Mouse (Mus musculus) small intestine, adult 2 months (tissue): ENCODE measurements around the gene Pik3c2g. TPM values are rescaled to one million over a fixed set of nuclear protein-coding genes. Genes with fewer than 3 reads are reported as not detected.
"Not testable (repeated sequence)": the region's sequence is repeated elsewhere in the genome, so short reads cannot be mapped to it uniquely, and the experiment has no call there.

Source experiments
- H3K27ac ChIP-seq: fragments of 200-500 bp; 2 replicates; pipeline ENCODE4 v1.5.1; 2012; ENCODE audit warnings: low read depth, low read length, control low read depth, inconsistent platforms; ENCODE audit not compliant: insufficient read depth
- H3K27me3 ChIP-seq: fragments of 200-500 bp; 2 replicates; pipeline ENCODE4 v1.6.1; 2012; ENCODE audit warnings: mild to moderate bottlenecking, moderate library complexity, low read length, inconsistent platforms; ENCODE audit not compliant: control insufficient read depth, insufficient read depth
- H3K36me3 ChIP-seq: fragments of 200-500 bp; 2 replicates; pipeline ENCODE4 v1.6.1; 2012; ENCODE audit warnings: mild to moderate bottlenecking, low read length, control low read depth, inconsistent platforms; ENCODE audit not compliant: control insufficient read depth, insufficient read depth
- H3K4me1 ChIP-seq: fragments of 200-500 bp; 2 replicates; pipeline ENCODE4 v1.6.1; 2012; ENCODE audit warnings: low read length, inconsistent platforms, mixed read lengths; ENCODE audit not compliant: control insufficient read depth, insufficient read depth, insufficient read length
- H3K4me3 ChIP-seq: fragments of 200-500 bp; 2 replicates; pipeline ENCODE4 v1.5.1; 2012; ENCODE audit warnings: low read depth, mild to moderate bottlenecking, control low read depth, inconsistent platforms, low read length, moderate library complexity
- CTCF ChIP-seq: fragments of 200-500 bp; IDR thresholded peaks from 2 replicates; pipeline ENCODE4 v1.5.1; 2012; ENCODE audit warnings: low read depth, mild to moderate bottlenecking, control low read depth, inconsistent platforms, low read length, moderate library complexity, mixed read lengths; ENCODE audit not compliant: insufficient replicate concordance, insufficient read length; ENCODE audit errors: extremely low read depth
- POLR2A ChIP-seq: fragments of 200-500 bp; IDR thresholded peaks from 2 replicates; pipeline ENCODE4 v1.6.1; 2012; ENCODE audit warnings: low read depth, mild to moderate bottlenecking, control low read depth, inconsistent platforms, low read length, moderate library complexity
- WGBS: fragments of 180-500 bp; shearing (Covaris S2); methylation state at CpG from one replicate; pipeline ENCODE4 v1.1.7; 2018; 5-methylcytosine and 5-hydroxymethylcytosine counted together
- polyA plus RNA-seq: library from polyadenylated mRNA; depleted of rRNA; stranded (reverse); fragments of >200 nt; gene quantifications from 2 replicates; pipeline ENCODE4 v1.2.3, GENCODE M21; 2012

Pik3c2g gene
- polyA plus RNA-seq, 1 experiment, result 0.15 TPM

DNA sequence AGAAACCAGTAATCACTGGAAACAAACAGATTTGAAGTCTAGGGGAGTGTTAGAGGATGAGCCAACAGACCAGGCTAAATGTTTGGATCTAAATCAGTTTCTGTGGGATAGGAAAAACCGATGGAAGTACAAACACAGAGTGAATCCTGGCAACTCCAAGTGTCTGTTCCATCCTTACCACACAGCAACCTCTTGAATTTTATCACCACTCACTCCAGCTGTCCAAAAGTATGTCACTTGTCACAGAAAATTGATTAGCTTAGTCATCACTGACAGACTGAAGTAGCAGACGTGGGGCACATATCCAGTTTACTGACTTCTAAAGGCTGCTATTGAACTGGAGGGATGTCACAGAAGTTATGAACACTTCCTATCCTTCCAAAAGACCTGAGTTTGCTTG is 347.8 kb downstream of the Pik3c2g start:
- TF ChIP-seq POLR2A, result no peak
- TF ChIP-seq CTCF, result no peak
- whole genome bisulfite sequencing, result 59% methylated on average over 2 of the region's 2 CpGs

DNA sequence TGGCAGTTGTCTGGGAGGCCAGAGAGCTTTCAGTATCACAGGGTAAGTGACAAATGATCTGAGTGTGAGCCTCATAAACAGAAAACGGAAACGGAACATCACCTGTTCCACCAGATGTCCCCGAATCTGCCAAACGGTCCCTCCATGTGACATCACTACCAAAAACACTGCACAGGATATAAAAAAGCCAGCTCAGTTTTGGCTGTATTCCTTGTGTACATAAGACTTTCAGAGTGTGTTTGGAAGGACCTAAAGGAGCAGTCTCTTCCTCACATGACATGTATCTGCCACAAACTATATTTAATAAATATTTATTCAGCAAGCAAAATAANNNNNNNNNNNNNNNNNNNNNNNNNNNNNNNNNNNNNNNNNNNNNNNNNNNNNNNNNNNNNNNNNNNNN is 350.6 kb downstream of the Pik3c2g start:
- not testable (repeated sequence) for H3K4me3 ChIP-seq, H3K36me3 ChIP-seq, H3K27me3 ChIP-seq, H3K4me1 ChIP-seq, H3K27ac ChIP-seq
- WGBS, result 62% methylated on average over 4 of the region's 4 CpGs

More for the DNA sequence above, 347.8 kb downstream of the Pik3c2g start:
- Histone ChIP-seq H3K4me1 (no peaks in the 10 kb centered on the region), H3K27ac (no peak overlapping the region), H3K27me3 (no peaks in the 10 kb centered on the region), H3K36me3 (no peaks in the 10 kb centered on the region), H3K4me3 (no peak overlapping the region)

DNA sequence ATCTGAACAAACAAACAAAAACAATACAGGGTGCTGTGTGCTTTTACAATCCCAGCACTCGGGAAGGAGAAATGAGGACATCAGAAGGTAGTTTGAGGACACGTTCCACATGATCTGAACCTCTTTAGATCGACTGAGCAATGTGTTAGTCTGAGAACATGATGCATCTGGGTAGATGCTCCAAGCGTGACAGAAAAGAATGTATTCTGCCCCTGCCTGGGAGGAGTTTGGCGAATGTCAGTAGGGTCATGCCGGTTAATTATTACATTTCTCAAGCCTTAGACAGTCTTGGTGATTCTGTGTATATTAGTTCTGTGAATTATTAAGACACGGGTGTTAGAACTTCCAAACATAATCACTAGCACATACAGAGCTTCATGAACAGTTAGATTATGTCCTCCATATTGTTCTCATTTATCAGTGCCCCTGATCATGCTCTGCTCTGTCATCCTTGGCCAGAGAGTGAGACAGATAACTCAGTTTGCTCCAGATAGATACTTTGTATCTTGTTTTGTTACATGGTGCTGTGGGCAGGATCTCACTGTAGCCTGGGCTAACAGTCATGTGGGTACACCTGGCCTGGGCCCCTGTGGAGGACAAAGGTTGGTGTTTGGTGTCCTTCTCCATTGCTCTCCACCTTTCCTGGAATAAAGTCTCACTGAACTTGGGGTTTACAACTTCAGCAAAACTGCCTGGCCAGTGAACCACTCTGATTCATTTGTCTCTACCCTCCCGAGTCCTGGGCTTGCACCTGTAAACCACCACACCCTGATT is 360.3 kb downstream of the Pik3c2g start:
- Histone ChIP-seq H3K4me1 (peaks cover 4% of the 10 kb centered on the region; the same call in 1 of the 2 replicates), H3K4me3 (no peak overlapping the region), H3K27me3 (no peaks in the 10 kb centered on the region), H3K27ac (no peak overlapping the region), H3K36me3 (no peaks in the 10 kb centered on the region)
- WGBS, result 47% methylated on average over 8 of the region's 8 CpGs
- no peak for TF ChIP-seq CTCF
- TF ChIP-seq POLR2A, result no peak

DNA sequence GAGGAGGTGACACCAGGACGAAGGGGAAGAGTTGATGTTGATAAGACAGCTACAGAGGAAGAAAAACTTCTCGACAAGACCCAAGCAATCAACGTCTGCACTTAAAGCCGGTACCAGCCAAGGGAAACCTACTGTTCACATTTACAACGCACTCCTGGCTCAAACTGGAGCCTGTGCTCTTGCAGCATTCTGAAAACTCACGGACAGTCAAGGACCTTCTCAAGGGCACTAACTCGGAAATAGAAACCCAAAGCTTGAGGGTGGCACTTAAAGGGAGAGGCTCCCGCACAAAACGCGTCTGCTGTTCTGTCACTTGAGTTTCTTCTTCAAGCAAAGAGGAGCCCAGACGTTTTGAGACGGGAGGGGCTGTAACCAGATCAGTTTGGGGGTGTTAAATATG is 366.6 kb downstream of the Pik3c2g start:
- H3K27me3 ChIP-seq, result no peaks in the 10 kb centered on the region
- H3K36me3 ChIP-seq, result no peaks in the 10 kb centered on the region
- H3K4me1 ChIP-seq, result no peaks in the 10 kb centered on the region
- no peak overlapping the region for H3K27ac ChIP-seq
- WGBS, result 66% methylated on average over 12 of the region's 12 CpGs
- no peak overlapping the region for H3K4me3 ChIP-seq
- TF ChIP-seq POLR2A, result no peak
- no peak for TF ChIP-seq CTCF

DNA sequence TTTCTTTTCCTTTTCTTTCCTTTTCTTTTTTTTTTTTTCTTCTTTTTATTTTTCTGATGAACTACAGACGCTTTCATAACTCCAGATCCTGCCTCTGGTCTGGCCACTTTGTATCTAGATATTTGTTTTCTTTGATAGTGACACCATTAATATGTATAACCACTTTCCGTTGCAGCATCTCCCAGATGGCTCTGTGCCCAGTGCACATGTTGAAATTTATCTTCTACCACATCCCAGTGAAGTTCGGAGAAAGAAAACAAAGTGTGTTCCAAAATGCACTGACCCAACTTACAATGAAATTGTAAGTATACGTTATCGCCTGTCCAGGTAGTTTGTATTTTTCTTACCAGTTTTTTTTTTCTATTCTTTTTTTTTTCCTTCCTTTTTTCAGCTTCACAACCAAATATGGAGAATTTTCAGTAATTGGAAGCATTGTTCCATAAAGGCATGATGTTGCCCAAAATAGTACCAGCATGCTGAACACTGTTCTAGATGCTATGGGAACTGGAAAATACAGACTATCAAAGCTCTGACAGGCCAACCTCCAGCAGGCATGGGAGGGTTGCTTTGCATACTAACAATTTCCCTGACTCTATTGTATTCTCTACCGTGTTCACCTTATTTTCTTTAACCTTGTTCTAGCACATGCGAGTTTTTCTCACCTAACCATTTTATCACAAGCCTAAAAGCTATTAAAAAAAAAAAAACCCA is 370.7 kb downstream of the Pik3c2g start:
- 59% methylated on average over 7 of the region's 7 CpGs for WGBS
- H3K4me1 ChIP-seq, result no peaks in the 10 kb centered on the region
- TF ChIP-seq POLR2A, result no peak
- no peak for TF ChIP-seq CTCF
- no peak overlapping the region for H3K4me3 ChIP-seq
- H3K27ac ChIP-seq, result no peak overlapping the region
- no peaks in the 10 kb centered on the region for H3K27me3 ChIP-seq
- no peaks in the 10 kb centered on the region for H3K36me3 ChIP-seq

DNA sequence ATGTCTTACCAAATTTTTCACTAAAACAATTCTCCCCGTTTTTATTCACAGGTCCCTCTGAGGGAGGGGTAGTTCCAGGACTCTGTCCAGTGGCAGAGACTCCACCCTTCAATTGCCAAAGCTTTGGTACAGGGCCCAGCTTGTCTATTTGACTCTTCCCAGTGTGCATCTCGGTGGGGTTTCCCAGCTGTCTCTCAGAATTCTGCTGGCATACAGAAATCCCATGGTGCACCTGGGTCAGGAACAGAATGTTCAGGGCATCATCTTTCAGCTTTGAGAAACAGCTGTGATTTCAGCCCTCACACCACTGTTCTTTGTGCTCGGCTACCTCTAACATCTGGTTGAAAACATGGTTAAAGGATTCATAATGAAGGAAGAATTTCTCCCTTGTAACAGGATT is 376.8 kb downstream of the Pik3c2g start:
- WGBS, result 79% methylated on average over 3 of the region's 3 CpGs
- H3K27ac ChIP-seq, result no peak overlapping the region
- no peaks in the 10 kb centered on the region for H3K4me1 ChIP-seq
- no peak overlapping the region for H3K4me3 ChIP-seq
- no peaks in the 10 kb centered on the region for H3K36me3 ChIP-seq
- TF ChIP-seq POLR2A, result no peak
- no peaks in the 10 kb centered on the region for H3K27me3 ChIP-seq

DNA sequence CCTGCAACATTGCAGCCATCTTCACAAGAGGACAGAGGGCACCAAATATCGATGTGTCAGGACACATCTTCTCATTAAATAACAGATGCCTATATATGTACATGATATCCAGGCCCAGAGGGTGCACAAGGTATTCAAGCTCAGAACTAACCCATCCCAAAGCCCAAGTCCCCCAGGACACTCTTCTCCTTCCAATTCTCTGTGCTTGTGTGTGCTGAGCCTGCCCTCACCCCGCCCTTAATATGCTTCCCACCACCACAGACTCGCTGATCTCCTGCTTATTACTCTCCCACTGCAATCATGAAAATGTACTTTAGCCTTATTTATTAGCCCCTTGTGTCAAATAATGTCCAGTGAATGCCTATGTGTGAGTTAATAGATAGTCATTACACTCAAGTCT is 377.9 kb downstream of the Pik3c2g start:
- H3K36me3 ChIP-seq, result no peaks in the 10 kb centered on the region
- no peak overlapping the region for H3K27ac ChIP-seq
- H3K4me3 ChIP-seq, result no peak overlapping the region
- 66% methylated on average over 3 of the region's 3 CpGs for WGBS
- no peaks in the 10 kb centered on the region for H3K4me1 ChIP-seq
- no peaks in the 10 kb centered on the region for H3K27me3 ChIP-seq
- no peak for TF ChIP-seq CTCF
- TF ChIP-seq POLR2A, result no peak
